Mouse (Mus musculus) adrenal gland, postnatal 25 days (tissue): ENCODE measurements around the gene Pdcd1lg2. TPM values are rescaled to one million over a fixed set of nuclear protein-coding genes. Genes with fewer than 3 reads are reported as not detected.

ENCODE experiments used
- DNase-seq: peaks from one replicate; pipeline ENCODE4 v3.0.0; 2021; ENCODE audit warnings: mixed read lengths
- long read RNA-seq: library from polyadenylated mRNA; stranded (forward); transcript quantifications from one replicate; pipeline ENCODE4 v2.0.0, GENCODE M21; 2021
- total RNA-seq: library from RNA; stranded (reverse); gene quantifications from 2 replicates; pipeline ENCODE4 v1.2.3, GENCODE M21; 2021

Gene Pdcd1lg2
- not detected in 2 replicates for total RNA-seq
- long read RNA-seq, partial matches to known transcripts, result 0 of 1 reads
- long read RNA-seq, other reads (novel, unspliced or antisense), result 1 of 1 reads

DNA sequence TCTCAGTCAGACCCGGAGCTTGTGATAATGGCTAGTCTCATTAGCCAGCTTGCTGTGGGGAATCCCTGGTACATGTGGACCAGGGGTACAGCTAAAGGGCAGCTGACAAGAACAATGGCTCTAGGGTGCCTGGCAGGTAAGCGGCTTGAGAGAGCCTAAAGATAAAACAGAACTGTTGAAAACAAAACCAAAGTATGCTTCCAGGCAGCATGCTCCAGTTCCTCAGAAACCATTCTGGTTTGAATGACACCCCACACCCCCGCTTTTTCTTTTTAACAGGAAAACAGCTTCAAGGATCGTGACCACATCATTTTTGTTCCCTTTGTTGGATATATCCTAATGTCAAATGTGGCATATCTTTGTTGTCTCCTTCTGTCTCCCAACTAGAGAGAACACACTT, at the start of gene Pdcd1lg2:
Pdcd1lg2 (plus strand) TSS at position 301 of the 400 bp plus-strand sequence.
- DNase-seq, result no peak

DNA sequence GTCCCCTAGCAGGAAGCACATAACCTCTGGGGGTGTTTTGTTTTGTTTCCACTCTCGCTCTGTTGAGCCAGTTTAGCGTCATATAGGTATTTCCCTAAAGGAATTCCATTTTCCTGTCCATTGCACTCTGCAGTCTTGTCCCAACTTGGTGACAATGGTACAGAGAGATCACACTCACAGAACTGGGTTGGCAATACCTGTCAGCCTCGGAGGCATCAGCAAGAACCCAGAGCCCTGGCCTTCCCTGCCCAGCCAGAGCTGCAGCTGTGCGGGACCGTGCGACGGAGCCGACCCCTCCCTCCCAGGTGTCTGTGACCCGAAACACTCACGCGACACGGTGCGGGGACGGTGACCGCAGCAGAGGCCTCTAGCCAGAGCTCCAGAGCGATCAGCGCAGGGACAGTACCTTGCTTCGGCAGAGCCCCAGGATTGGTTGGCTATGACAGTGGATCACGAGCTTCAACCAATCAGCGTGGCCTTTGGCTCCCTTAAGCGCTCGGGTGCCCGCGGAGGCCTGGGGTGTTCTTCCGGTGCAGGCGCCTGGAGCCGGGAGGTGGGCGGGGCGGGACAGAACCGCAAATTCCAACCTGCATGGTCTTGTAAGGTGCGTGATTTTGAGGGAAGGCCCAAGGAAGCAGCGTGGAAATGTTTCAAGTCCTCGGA, 49.1 kb upstream of the Pdcd1lg2 start:
- DNase-seq, result peak; percentile 92

DNA sequence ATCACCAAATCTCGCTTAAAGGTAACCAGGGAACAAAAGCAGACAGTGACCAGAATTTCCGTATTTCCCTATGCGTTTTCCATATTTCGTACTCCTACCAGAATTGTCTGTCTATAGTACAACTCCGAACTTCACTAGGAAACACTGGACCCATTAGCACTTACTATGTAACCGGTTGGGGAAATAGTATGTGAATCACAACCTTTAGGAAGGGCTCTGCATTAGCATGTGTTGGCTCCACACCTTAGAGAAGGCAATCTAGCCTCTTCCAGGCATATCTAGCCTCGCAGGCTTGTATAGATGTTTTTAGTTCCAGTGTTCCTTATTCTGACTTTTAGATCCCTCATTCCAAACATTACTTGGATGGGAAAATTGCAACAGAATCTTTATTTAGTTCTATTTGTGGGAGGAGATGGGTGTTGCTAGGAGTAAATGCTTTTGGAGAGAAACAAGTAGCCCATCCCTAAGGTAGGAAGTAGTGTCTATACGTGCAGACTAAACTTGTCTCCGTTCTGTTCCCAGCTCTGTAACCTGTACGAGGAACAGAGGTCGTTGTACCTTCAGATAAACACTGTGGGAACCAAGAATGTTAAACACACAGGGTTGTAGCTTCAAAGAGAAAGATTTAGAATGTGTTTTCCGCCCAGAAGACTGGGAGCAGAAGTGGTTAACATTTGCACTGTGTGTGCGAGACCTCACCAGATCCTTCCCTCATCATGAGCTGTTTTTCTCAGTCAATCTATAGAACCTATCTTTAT, 48.4 kb upstream of the Pdcd1lg2 start:
- no peak for DNase-seq

DNA sequence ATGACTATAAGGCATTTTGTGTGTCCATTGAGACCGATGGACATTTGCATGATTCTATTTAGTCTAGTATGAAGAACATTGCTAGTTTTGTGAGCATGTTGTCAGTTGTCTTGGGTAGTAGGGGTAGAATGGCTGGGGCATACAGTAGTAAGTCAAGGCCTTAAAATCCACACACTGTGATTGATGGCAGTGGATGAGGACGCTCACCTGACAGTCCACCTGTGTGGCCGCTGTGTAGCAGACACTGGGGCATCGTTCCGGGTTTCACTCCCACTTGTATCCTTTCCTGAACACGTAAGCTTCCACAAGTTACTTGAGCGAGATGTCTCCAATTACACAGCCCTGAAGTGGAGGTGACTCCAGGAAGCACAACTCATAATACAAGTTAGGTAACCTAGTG, 47.2 kb upstream of the Pdcd1lg2 start:
- DNase-seq, result no peak

DNA sequence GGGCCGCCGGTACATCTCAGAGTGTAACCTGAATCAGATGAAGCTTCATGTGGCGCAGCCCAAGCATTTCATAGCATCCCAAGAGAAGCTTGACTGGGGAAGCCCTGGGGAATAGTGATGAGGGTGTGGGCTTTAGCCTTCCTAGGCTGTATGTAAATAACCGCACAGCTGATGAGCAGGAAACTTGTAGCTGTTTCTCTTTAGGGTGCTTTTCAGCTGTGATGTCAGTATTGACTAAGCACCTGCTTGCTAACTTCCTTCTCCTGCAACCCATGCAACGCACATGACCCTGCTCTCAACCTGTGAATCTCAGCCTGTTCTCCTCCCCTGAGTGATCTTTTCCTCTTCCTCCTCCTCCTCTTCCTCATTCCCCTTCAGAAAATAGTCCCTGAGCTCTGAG, 46.6 kb upstream of the Pdcd1lg2 start:
- no peak for DNase-seq

DNA sequence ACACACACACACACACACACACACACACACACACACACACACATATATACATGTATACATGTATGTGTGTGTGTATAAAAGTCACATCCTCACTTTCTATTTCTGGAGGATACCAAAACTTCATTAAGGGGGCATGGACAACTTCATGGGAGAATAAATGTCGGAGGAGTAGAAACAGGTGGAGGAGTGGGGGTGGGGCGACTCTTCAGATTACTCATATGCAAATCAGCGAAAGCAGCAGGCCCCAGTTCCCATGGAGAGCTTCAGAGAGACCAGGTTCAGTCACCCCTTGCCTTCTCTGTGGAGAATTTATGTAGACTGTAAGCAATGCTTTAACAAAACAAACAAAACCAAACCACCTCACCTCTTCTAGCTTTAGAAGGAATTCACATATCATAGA, 45.6 kb upstream of the Pdcd1lg2 start:
- no peak for DNase-seq

DNA sequence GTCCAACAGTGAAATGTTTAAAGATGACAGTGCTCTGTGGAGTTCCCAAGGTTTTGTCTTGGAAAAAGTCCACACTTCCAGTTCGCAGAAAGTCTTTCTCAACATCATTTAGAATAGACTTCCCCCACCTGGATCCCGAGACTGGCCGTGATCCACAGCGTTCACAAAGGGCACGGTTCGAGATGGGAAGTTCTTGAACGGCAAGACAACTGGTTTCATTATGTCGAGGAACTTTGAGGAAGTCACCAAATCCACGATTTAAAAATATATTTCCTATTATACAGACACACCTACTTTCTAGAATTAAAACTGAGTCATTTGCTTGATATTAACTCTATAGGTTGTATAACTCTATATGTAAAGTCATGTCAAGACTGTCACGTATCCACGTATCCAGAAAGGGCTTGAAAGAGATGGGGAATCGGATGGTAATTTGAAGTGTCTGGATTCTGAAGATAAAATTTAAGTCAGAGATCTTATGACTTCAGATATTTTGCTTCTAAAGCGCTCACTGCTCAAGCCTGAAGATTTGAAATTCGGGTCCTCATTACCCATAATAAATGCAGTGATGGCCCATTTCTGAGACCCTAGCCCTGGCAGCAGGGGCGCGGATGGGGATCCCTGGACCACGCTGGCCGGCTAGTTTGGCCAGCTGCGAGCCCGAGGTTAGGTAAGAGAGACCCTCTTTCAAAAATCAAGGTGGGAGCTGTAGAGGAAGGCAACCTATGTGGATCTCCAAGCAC, 44.3 kb upstream of the Pdcd1lg2 start:
- DNase-seq, result no peak

DNA sequence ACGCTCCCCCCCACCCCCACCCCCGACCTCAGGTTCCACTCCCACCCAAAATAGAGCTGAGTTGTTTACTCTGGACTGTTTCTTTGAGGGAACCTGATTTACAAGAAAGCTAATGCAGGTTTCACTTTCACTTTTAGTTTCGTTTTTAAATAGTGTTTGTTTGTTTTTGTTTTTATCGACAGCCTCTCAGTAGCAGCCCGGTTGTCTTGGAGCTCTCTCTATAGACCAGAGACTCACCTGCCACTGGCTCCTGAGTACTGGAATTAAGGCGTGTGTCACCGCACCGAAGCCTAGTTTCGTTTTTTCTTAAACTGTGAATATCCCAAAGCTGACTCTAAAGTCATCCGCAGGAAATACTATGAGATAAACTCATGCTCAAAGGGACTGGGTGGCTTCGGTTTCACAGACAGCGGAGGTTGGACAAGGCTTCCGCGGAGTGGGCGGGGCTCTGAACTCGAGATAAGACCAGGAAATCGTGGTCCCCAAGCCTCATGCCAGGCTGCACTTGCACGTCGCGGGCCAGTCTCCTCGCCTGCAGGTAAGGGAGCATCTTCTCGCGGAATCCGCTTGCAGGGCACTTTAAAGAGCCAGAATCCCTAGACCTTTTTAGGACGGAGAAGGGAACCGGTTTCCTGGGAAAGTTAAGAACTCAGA, 43.6 kb upstream of the Pdcd1lg2 start, which contains the start of the genes Plgrkt and Cd274:
Plgrkt (minus strand) TSS at position 422 of the 654 bp plus-strand sequence.
Cd274 (plus strand) TSS at position 487 of the 654 bp plus-strand sequence.
- DNase-seq, result peak; percentile 84

DNA sequence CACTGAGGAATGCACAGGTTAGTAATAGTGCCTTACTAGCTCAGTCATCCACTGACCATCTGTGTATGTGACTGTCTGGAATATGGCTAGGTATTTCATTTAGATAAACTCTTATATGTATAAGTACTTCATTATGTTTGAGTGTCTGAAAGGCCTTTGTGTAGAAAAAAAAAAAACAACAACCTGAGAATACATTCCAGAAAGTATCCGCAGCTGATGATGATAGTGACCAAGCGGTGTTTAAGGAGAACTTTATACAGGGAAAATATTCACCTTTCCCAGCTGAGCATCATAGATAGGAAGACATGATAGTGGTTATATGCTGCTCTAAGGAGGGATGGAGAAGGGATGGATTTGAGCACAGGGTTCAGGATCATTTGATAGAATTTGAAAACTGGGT, 42.7 kb upstream of the Pdcd1lg2 start:
- no peak for DNase-seq

DNA sequence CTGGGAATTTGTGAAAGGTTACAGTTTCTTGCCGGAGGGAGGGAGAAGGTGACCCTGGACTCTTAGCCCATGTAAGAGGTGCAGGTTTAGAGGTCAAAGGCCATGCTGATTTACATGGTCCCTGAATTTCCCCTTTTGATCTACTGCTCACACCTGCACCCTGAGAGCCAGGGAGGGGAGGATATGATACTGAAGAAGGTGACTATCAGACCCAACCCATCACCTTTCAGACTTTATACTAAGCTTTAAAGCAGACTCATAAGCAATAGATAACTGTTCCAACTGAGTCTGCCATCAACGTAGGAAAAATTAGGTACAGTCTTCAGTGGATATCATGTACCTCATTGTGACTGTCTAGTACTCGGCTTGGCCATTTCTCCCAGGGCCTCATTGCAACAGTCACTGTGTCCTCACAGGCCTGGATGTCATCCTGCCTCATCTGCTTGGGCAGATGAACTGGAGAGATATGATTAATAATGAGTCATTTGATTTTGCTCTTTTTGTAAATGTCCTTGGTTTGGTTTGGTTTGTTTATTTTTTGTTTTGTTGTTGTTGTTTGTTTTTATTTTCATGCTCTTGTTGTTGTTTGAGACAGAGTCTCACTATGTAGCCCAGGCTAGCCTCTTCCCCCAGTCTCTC, 41.9 kb upstream of the Pdcd1lg2 start:
- DNase-seq, result no peak

DNA sequence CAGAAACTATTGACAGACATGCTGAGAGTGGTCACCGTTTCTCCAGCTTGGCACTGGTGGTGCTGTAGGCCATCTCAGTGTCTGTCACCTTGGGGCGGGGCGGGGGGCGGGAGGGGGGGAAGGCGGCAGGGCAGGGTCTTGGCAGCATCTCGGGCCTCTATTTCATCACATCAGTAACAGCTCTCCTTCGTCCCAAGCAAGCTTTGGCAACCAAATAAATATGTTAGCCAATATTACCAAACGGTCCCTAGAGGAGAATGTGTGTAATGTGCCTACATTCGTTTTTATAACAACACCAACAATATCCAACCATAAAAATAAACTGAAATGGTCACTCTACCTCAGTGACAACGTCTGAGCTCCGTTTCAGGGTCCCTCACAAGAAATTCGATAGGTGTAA, 40.6 kb upstream of the Pdcd1lg2 start:
- DNase-seq, result no peak

DNA sequence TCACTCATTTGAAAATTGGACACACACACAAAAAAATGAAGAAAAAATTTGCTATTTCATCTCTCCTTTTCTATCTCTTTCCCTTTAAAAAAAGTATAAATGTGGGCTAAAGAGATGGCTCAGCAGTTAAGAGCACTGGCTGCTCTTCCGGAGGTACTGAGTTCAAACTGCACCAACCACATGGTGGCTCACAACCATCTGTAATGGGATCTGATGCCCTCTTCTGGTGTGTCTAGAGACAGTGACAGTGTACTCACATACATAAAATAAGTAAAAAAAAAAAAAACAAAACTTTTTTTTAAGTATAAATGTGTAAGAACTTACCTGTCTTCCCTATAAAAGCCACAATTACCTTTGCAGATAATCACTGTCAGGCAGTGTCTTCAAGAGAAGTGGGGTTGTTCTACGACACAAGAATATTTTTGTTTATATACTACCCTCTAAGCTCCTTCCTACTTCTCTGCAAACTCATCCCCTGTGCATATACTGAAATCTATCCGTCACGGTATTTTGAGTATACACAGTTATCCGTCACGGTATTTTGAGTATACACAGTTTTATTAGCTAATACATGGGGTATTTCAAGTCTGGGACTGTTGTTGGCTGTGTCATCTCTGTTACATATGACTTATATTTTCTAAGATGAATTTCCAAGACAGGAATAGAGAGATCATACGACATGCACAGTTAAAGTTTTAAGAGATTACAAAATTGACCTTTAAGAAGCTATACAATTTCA, 40.0 kb upstream of the Pdcd1lg2 start:
- no peak for DNase-seq

DNA sequence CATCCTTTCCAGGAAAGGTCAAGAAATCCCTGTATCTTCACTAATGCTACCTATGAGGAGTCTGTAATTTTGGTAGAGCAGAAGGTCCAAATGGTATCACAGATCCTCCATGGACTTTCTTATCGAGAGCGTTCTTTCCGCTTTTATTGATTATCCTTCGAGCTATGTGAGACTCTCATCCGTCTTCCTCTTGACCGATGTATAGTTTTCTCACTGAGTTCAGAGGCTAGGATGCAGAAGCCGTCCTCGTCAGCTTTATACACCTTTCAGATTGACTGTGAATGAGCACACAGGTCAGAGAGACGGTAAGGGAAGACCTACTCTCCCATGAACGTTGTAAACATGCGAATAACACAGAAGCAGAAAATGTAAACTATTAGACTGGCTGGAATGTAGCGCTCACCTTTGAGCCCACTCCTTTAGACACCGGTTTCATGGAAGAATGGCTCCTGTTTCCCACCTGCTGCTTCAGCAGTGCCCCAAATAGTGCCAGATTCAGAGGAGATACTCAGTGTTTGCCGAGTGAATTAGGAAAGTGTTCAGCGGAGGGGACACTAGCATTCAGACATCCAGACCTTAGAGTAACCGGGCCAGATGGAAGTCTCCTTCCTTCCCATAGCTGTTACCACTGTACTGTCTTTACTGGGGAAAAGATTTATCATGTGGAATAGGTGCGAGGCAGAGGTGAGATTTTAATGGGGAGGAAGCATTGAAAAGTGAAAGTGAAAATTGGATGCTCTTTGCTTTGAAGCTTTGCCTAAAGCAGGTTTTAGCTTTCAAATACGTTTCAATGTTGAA, 39.2 kb upstream of the Pdcd1lg2 start:
- DNase-seq, result no peak

DNA sequence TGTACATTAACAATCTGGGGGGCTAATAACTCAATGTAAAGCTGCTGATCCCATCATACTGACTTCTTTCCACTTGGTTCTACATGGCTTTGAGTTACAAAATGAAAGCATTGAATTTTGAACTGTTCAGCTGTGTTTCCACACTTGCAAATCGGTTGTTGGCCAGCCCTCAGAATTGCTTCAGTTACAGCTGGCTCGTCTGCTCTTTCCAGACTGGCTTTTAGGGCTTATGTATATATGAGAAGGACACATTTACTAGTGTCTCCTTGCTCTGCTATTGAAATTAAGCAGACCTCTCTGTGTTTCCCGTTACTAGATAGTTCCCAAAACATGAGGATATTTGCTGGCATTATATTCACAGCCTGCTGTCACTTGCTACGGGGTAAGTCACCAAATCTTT, 38.6 kb upstream of the Pdcd1lg2 start:
- no peak for DNase-seq

DNA sequence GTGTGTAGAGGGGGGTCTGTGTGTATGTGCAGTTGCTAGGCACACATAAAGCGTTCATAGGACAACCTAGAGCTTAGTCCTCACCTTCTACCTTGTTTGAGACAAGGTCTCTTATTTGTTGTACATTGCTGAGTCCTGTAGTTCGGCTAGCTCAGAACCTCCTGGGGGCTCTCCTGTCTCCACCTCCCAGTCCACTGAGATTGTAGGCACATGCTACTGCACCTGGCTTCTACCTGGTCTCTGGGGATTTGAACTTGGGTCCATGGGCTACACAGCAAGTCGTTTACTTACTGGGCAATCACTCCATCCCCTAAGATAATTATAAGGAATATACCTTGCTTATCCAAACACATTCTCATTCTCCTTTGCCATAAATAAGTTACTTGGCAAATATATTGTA, 38.1 kb upstream of the Pdcd1lg2 start:
- DNase-seq, result no peak

DNA sequence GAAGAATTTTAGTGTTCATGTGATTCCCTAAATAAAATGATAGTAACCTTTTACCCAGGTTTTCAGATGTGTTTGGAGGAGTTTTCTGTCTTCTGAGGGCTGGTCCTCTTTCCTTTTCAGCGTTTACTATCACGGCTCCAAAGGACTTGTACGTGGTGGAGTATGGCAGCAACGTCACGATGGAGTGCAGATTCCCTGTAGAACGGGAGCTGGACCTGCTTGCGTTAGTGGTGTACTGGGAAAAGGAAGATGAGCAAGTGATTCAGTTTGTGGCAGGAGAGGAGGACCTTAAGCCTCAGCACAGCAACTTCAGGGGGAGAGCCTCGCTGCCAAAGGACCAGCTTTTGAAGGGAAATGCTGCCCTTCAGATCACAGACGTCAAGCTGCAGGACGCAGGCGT, 37.3 kb upstream of the Pdcd1lg2 start:
- no peak for DNase-seq

DNA sequence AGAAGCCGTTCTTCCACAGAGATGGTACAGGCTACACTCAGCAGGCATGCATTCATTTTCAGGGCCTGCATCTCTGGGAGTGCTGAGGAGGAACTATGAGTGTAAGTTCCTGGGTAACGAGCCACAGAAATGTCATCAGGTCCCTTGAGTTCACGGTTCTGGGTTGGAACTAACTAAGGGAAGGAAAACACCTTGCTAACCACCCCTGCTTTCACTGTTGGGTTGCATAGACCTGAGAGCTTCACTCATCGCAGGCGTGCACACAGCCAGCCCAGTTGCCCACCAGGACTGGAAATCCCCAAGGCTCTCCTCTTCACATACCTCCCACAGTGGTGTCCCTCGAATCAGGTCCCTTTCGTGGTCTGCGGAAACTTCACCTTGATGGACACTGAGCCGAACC, 35.8 kb upstream of the Pdcd1lg2 start:
- no peak for DNase-seq

DNA sequence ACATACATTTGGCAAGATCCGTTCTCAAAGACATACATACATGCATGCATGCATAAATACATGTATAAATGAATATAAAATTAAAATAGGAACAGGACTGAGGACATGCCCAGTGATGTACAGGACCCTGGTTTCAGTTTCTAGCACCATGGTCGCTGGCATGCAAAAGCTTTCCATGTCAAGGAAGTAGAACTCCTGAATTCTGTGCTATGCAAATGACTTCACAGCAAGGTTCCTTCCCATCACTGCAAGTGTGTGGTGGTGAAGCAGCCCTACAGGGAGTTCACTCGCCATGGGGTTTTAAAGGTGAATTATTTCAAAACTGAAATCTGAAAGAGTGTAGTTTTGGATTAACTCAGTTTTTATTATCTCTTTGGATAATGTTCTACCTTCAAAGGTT, 34.3 kb upstream of the Pdcd1lg2 start:
- no peak for DNase-seq

DNA sequence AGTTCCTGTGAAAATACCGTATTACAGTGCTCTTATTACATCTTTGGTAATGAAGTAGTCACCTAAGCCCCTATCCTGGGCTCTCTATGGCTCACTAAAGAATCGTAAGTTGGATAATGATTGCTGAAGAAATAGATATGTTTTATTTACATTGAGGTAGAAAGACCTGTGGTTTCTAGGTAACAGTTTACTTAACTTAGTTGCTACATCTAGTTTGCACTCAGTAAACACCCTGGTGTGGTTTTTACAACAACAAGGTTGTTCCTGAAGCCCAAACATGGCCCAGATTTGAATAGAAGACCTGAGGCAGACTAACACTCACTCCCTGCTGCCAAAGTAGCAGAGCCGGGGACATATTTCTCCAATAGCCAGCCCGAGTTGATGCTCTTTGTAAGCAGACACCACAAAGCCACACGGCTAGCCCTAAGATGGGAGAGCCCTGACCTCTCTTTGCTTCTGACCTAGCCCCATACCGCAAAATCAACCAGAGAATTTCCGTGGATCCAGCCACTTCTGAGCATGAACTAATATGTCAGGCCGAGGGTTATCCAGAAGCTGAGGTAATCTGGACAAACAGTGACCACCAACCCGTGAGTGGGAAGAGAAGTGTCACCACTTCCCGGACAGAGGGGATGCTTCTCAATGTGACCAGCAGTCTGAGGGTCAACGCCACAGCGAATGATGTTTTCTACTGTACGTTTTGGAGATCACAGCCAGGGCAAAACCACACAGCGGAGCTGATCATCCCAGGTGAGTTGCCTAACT, 30.7 kb upstream of the Pdcd1lg2 start:
- no peak for DNase-seq

DNA sequence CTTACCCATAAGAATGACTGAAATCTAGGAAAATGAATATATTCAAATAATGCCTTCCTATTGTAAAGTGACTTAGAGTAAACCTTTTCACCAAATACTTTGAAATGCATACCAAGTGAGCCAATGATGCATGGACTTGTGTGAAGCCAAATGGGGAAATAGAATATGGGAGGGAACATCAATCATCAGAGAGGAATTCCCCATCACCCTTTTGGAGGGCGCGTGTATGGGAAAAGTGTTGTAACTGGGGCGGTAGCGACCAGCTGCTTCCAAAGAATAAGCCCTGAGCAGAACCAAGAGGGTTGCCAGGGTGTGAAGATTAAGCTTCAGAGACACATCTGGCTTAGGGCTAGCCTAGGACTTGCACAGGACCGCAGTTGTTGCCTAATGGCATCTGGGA, 27.4 kb upstream of the Pdcd1lg2 start:
- DNase-seq, result no peak
